Mouse (Mus musculus) kidney, adult 2 months (tissue): ENCODE data around the gene Tmem168.

ENCODE experiments used
- CTCF ChIP-seq: fragments of 200-500 bp; conservative IDR thresholded peaks from 2 replicates; pipeline ENCODE4 v1.5.1; 2011; ENCODE audit warnings: low read depth, mild to moderate bottlenecking, control low read depth, low read length, moderate library complexity, mixed read lengths; ENCODE audit not compliant: insufficient read depth, insufficient read length
- POLR2A ChIP-seq: fragments of 200-500 bp; IDR thresholded peaks from one replicate; pipeline ENCODE4 v1.6.1; 2011; ENCODE audit warnings: low read depth, low read length, control low read depth

DNA sequence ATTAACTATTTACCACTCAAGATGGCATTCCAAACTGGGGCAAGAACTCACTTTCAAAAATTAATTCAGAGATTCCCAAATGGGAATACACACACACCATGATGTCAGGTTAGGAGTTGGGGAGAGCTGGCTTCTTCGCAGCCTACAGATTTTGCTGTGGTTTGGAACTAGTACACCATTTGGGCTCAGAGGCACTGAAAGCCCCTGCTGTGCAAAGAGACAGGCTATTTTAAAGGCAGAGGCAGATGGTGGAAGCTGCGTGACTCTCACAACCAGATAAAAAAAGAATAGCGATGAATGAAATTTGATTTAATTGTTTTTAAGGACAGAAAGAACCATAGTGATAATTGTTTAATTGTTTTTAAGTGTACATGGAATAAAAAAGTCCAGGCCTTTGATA is 66.1 kb downstream of the Tmem168 start:
- TF ChIP-seq CTCF (no peak), POLR2A (no peak)
